Mouse (Mus musculus): ENCODE measurements at regions not wholly inside any gene's neighbourhood (a gene's known extent, or its start where the extent isn't known, plus 50 kb on each side); places are given as distances from the start of the nearest gene placed in this dataset.

DNA sequence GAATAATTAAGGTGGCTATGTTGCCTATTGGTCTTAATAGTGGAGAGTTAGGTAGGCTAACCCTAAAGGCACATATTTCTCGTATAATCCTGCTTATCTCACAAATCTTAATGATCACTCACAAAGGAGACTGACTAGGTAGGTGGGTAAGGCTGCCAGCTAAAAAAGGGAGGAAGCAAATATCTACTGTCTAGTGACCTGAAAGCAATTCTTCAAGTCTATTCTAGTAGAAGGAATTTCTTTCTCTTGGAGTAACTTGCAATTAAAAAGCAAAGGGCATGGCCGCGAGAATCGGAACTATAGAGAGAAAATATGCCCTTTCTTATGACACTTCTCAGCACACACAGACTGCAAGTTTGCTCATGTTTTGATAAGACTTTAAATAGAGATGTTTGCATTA lies 201.6 kb downstream of the C1d start:
- no peak overlapping the region for H3K9ac ChIP-seq (ENCODE audit: low read depth, low read length)
- no peak overlapping the region for H3K4me3 ChIP-seq (ENCODE audit: low read length)
- H3K27ac ChIP-seq (ENCODE audit: low read depth, low read length): no peak overlapping the region
- ATAC-seq (ENCODE audit: low FRiP score, low TSS enrichment): no peak
- no peaks in the 10 kb centered on the region for H3K27me3 ChIP-seq (ENCODE audit: control insufficient read depth, insufficient read depth, low read length)
- no peak overlapping the region for H3K4me2 ChIP-seq (replicated peaks; ENCODE audit: low read depth, low read length)
- no peaks in the 10 kb centered on the region for H3K36me3 ChIP-seq (ENCODE audit: control insufficient read depth, insufficient read depth, low read length)
- WGBS: 74% methylated on average over 4 of the region's 4 CpGs
- no peaks in the 10 kb centered on the region for H3K4me1 ChIP-seq (ENCODE audit: control insufficient read depth, insufficient read depth, low read length)
- no peaks in the 10 kb centered on the region for H3K9me3 ChIP-seq (ENCODE audit: control insufficient read depth, low read length)

- peak; percentile 63; the same call in 1 of the 2 replicates for ATAC-seq (ENCODE audit: low FRiP score, low TSS enrichment)
- WGBS: 18% methylated on average over 11 of the region's 11 CpGs
Observed at GRCm38 (mm10) chr11:17460024-17460919, 202.9 kb downstream of the C1d start.

GRCm38 (mm10) chr11:17460920-17461279 lies 203.5 kb downstream of the C1d start:
- Histone ChIP-seq H3K27ac (ENCODE audit: low read depth, low read length) (peak overlapping the region; percentile 11; the same call in 1 of the 2 replicates), H3K4me3 (ENCODE audit: low read length) (no peak overlapping the region), H3K9me3 (ENCODE audit: control insufficient read depth, low read length) (no peaks in the 10 kb centered on the region), H3K36me3 (ENCODE audit: control insufficient read depth, insufficient read depth, low read length) (no peaks in the 10 kb centered on the region), H3K4me2 (replicated peaks; ENCODE audit: low read depth, low read length) (peak overlapping the region; percentile 35), H3K9ac (ENCODE audit: low read depth, low read length) (no peak overlapping the region), H3K4me1 (ENCODE audit: control insufficient read depth, insufficient read depth, low read length) (no peaks in the 10 kb centered on the region), H3K27me3 (ENCODE audit: control insufficient read depth, insufficient read depth, low read length) (no peaks in the 10 kb centered on the region)
- peak; percentile 56; the same call in 1 of the 2 replicates for ATAC-seq (ENCODE audit: low FRiP score, low TSS enrichment)
- 8% methylated on average over 13 of the region's 13 CpGs for whole genome bisulfite sequencing

More at GRCm38 (mm10) chr11:17460024-17460919, 202.9 kb downstream of the C1d start:
- Histone ChIP-seq H3K27ac (ENCODE audit: low read depth, low read length) (peak overlapping the region; percentile 59; the same call in 1 of the 2 replicates), H3K9me3 (ENCODE audit: control insufficient read depth, low read length) (no peaks in the 10 kb centered on the region), H3K27me3 (ENCODE audit: control insufficient read depth, insufficient read depth, low read length) (no peaks in the 10 kb centered on the region), H3K4me1 (ENCODE audit: control insufficient read depth, insufficient read depth, low read length) (no peaks in the 10 kb centered on the region), H3K4me2 (replicated peaks; ENCODE audit: low read depth, low read length) (peak overlapping the region; percentile 35), H3K9ac (ENCODE audit: low read depth, low read length) (no peak overlapping the region), H3K36me3 (ENCODE audit: control insufficient read depth, insufficient read depth, low read length) (no peaks in the 10 kb centered on the region), H3K4me3 (ENCODE audit: low read length) (no peak overlapping the region)

DNA sequence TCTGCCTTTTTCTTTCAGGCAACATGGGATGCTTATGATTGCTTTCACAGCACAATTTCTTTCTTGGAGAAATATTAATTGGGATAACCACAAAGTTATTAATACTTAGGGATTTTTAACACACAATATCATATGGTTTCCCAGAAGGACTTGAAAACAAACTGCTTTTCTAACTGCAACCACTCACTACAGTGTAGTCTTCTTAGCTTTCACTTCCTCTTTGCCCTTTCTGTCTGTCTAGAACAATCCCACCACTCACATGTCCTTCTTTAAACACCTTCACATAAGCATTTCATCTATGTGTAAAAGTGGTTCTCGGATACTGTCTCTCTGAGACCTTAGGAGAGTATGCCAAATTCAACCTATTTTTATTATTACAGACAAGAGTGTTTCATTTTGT lies 204.3 kb downstream of the C1d start:
- Histone ChIP-seq H3K27me3 (ENCODE audit: control insufficient read depth, insufficient read depth, low read length) (no peaks in the 10 kb centered on the region), H3K4me2 (replicated peaks; ENCODE audit: low read depth, low read length) (no peak overlapping the region), H3K9me3 (ENCODE audit: control insufficient read depth, low read length) (no peaks in the 10 kb centered on the region), H3K4me1 (ENCODE audit: control insufficient read depth, insufficient read depth, low read length) (no peaks in the 10 kb centered on the region), H3K9ac (ENCODE audit: low read depth, low read length) (no peak overlapping the region), H3K27ac (ENCODE audit: low read depth, low read length) (no peak overlapping the region), H3K4me3 (ENCODE audit: low read length) (no peak overlapping the region), H3K36me3 (ENCODE audit: control insufficient read depth, insufficient read depth, low read length) (no peaks in the 10 kb centered on the region)
- 92% methylated on average over 1 of the region's 1 CpGs for WGBS
- no peak for ATAC-seq (ENCODE audit: low FRiP score, low TSS enrichment)

- Histone ChIP-seq H3K27me3 (ENCODE audit: control insufficient read depth, insufficient read depth, low read length) (no peaks in the 10 kb centered on the region), H3K4me1 (ENCODE audit: control insufficient read depth, insufficient read depth, low read length) (no peaks in the 10 kb centered on the region), H3K9me3 (ENCODE audit: control insufficient read depth, low read length) (no peaks in the 10 kb centered on the region), H3K4me2 (replicated peaks; ENCODE audit: low read depth, low read length) (no peak overlapping the region), H3K36me3 (ENCODE audit: control insufficient read depth, insufficient read depth, low read length) (no peaks in the 10 kb centered on the region), H3K4me3 (ENCODE audit: low read length) (no peak overlapping the region), H3K9ac (ENCODE audit: low read depth, low read length) (no peak overlapping the region), H3K27ac (ENCODE audit: low read depth, low read length) (no peak overlapping the region)
- ATAC-seq (ENCODE audit: low FRiP score, low TSS enrichment): peak; percentile 81; the same call in 1 of the 2 replicates
- WGBS: 37% methylated on average over 2 of the region's 2 CpGs
Observed at GRCm38 (mm10) chr11:17464875-17465274, 207.5 kb downstream of the C1d start.

DNA sequence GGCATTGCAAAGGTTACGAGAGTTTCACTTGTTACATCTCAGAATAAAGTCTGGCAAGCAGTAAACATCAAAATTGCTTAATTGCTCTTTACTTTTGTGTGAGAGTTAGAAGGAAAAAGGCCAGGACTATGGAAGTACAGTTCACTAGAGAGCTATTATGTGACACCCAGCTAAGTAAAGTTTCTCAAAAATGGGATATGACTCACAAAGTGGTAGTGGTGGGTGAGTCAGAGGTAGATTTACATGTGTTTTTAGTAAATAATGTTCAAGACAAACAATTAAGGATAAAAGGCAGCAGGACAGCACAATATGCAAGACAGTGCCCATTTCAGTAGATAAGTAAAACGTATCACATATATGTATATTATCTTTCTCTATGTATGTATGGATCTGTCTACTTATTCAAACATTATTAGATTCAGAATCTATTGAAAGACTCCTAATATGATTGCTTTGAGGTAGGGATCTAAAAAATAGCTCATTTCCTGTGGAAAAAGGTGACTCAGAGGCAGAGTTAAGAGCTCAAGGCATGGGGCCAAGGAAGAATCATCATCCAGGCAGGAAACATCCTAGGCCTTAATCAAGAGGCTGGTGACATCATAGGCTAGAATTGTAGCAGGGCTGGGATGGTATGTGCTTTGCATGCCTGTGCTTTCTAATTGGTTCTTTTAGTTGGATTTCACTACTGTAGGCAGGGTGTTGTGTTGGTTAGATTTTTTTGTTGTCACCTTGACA lies 211.2 kb downstream of the C1d start:
- H3K36me3 ChIP-seq (ENCODE audit: control insufficient read depth, insufficient read depth, low read length): no peaks in the 10 kb centered on the region
- H3K4me1 ChIP-seq (ENCODE audit: control insufficient read depth, insufficient read depth, low read length): no peaks in the 10 kb centered on the region
- no peak overlapping the region for H3K27ac ChIP-seq (ENCODE audit: low read depth, low read length)
- ATAC-seq (ENCODE audit: low FRiP score, low TSS enrichment): no peak
- WGBS: 92% methylated on average over 2 of the region's 2 CpGs
- H3K4me3 ChIP-seq (ENCODE audit: low read length): no peak overlapping the region
- H3K27me3 ChIP-seq (ENCODE audit: control insufficient read depth, insufficient read depth, low read length): no peaks in the 10 kb centered on the region
- H3K9ac ChIP-seq (ENCODE audit: low read depth, low read length): no peak overlapping the region
- no peaks in the 10 kb centered on the region for H3K9me3 ChIP-seq (ENCODE audit: control insufficient read depth, low read length)
- H3K4me2 ChIP-seq (replicated peaks; ENCODE audit: low read depth, low read length): no peak overlapping the region

GRCm38 (mm10) chr11:17481436-17481996 lies 224.1 kb downstream of the C1d start:
- no peak for ATAC-seq (ENCODE audit: low FRiP score, low TSS enrichment)
- Histone ChIP-seq H3K27me3 (ENCODE audit: control insufficient read depth, insufficient read depth, low read length) (no peaks in the 10 kb centered on the region), H3K4me2 (replicated peaks; ENCODE audit: low read depth, low read length) (no peak overlapping the region), H3K4me3 (ENCODE audit: low read length) (no peak overlapping the region), H3K4me1 (ENCODE audit: control insufficient read depth, insufficient read depth, low read length) (no peaks in the 10 kb centered on the region), H3K9me3 (ENCODE audit: control insufficient read depth, low read length) (no peaks in the 10 kb centered on the region), H3K9ac (ENCODE audit: low read depth, low read length) (no peak overlapping the region), H3K27ac (ENCODE audit: low read depth, low read length) (no peak overlapping the region), H3K36me3 (ENCODE audit: control insufficient read depth, insufficient read depth, low read length) (no peaks in the 10 kb centered on the region)
- 72% methylated on average over 4 of the region's 4 CpGs for WGBS

GRCm38 (mm10) chr11:17483849-17484441 lies 226.6 kb downstream of the C1d start:
- Histone ChIP-seq H3K36me3 (ENCODE audit: control insufficient read depth, insufficient read depth, low read length) (no peaks in the 10 kb centered on the region), H3K4me1 (ENCODE audit: control insufficient read depth, insufficient read depth, low read length) (no peaks in the 10 kb centered on the region), H3K9ac (ENCODE audit: low read depth, low read length) (no peak overlapping the region), H3K4me2 (replicated peaks; ENCODE audit: low read depth, low read length) (no peak overlapping the region), H3K4me3 (ENCODE audit: low read length) (no peak overlapping the region), H3K27me3 (ENCODE audit: control insufficient read depth, insufficient read depth, low read length) (no peaks in the 10 kb centered on the region), H3K9me3 (ENCODE audit: control insufficient read depth, low read length) (no peaks in the 10 kb centered on the region), H3K27ac (ENCODE audit: low read depth, low read length) (no peak overlapping the region)
- no peak for ATAC-seq (ENCODE audit: low FRiP score, low TSS enrichment)
- WGBS: 59% methylated on average over 3 of the region's 3 CpGs
